Mouse (Mus musculus) hindbrain, embryonic 10.5 days (tissue): ENCODE measurements at regions not wholly inside any gene's neighbourhood (a gene's known extent, or its start where the extent isn't known, plus 50 kb on each side); places are given as distances from the start of the nearest gene placed in this dataset.
"Not testable (repeated sequence)": the region's sequence is repeated elsewhere in the genome, so short reads cannot be mapped to it uniquely, and the experiment has no call there.

Experiments
- DNase-seq: peaks from one replicate; pipeline ENCODE4 v3.0.0-alpha.2; 2017; ENCODE audit warnings: low spot score
- H3K27ac ChIP-seq: fragments of 300-500 bp; sonication (generic); 2 replicates; pipeline ENCODE4 v1.5.1; 2016; ENCODE audit warnings: mild to moderate bottlenecking, moderate library complexity
- H3K27me3 ChIP-seq: fragments of 300-500 bp; sonication (generic); 2 replicates; pipeline ENCODE4 v1.6.1; 2016; ENCODE audit warnings: mild to moderate bottlenecking; ENCODE audit not compliant: poor library complexity, insufficient read depth, severe bottlenecking
- H3K36me3 ChIP-seq: fragments of 300-500 bp; sonication (generic); 2 replicates; pipeline ENCODE4 v1.6.1; 2016; ENCODE audit warnings: mild to moderate bottlenecking, moderate library complexity
- H3K4me1 ChIP-seq: fragments of 300-500 bp; sonication (generic); replicated peaks from 2 replicates; pipeline ENCODE4 v1.6.1; 2016; ENCODE audit warnings: mild to moderate bottlenecking
- H3K4me3 ChIP-seq: fragments of 300-500 bp; sonication (generic); 2 replicates; pipeline ENCODE4 v1.5.1; 2016; ENCODE audit warnings: mild to moderate bottlenecking, moderate library complexity
- H3K9me3 ChIP-seq: fragments of 300-500 bp; sonication (generic); 2 replicates; pipeline ENCODE4 v1.6.1; 2016; ENCODE audit warnings: mild to moderate bottlenecking, moderate library complexity
- WGBS: fragments of 180-500 bp; shearing (Covaris S2); methylation state at CpG from one replicate; pipeline ENCODE4 v1.1.7; 2016; 5-methylcytosine and 5-hydroxymethylcytosine counted together

DNA sequence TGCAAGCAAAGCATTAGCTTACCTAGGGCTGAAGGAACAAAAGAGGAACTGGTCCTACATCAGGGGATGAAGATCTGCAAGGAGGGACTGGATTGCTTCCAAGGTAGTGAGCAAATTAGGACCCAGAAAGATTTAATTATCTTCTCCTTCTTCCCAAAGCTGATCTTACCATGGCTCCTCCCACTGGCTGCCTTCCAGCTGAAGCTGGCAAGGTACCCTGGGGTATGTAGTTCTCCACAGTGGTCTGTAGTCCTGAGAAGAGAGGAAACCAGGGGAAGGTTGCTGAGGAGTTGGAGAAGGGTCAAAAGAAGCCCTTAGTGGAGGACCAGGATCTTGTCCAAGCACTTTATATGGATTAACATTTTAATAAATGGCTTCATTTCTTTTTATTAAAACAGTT lies 1764.8 kb upstream of the 5930422O12Rik start:
- Histone ChIP-seq H3K27me3 (no peaks in the 10 kb centered on the region), H3K36me3 (no peaks in the 10 kb centered on the region), H3K27ac (no peak overlapping the region), H3K9me3 (no peaks in the 10 kb centered on the region), H3K4me1 (no peaks in the 10 kb centered on the region), H3K4me3 (no peak overlapping the region)
- no peak for DNase-seq

DNA sequence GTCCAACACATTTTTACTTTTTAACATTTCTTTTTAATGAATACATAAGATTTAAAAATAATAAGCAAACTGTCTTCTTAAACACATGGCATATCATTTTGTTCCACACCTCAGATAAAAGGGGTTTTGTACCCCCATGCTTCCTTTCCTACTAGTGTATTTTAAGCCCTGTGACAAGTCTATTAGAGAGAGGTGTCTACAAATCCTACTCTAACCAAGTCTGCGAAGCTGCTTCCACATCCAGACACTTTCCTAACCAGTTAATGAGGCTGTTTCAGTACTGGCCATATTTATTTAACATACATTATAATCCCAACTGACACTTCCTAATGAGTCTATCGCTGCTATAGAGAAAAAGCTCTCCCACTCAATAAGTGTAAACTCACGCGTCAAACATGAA lies 1763.0 kb upstream of the 5930422O12Rik start:
- Histone ChIP-seq H3K4me3 (no peak overlapping the region), H3K4me1 (no peaks in the 10 kb centered on the region), H3K27ac (no peak overlapping the region), H3K9me3 (no peaks in the 10 kb centered on the region), H3K27me3 (no peaks in the 10 kb centered on the region), H3K36me3 (no peaks in the 10 kb centered on the region)
- DNase-seq: no peak
- 91% methylated on average over 4 of the region's 4 CpGs for WGBS

DNA sequence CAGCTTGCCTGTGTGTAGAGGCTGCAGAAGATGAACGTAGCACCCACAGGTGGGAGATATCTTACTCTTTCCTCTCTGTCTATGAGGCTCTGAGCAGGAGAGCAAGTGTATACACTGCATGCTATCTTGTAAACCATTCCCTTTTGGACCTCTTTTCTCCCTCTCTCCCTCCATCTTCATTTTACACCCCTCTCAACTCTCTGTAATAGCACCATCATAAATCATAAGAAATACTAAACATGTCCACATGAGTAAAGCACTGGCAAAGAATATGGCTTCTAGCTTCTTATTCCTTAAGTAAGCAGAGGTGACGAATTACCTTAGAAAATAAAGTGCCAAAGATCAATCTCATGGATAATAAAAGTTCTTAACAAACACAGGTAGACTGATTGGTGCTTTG lies 1724.3 kb upstream of the 5930422O12Rik start:
- no peaks in the 10 kb centered on the region for H3K27me3 ChIP-seq
- 80% methylated on average over 2 of the region's 2 CpGs for WGBS
- no peak overlapping the region for H3K27ac ChIP-seq
- DNase-seq: no peak
- no peaks in the 10 kb centered on the region for H3K9me3 ChIP-seq
- H3K36me3 ChIP-seq: no peaks in the 10 kb centered on the region
- no peaks in the 10 kb centered on the region for H3K4me1 ChIP-seq
- no peak overlapping the region for H3K4me3 ChIP-seq

DNA sequence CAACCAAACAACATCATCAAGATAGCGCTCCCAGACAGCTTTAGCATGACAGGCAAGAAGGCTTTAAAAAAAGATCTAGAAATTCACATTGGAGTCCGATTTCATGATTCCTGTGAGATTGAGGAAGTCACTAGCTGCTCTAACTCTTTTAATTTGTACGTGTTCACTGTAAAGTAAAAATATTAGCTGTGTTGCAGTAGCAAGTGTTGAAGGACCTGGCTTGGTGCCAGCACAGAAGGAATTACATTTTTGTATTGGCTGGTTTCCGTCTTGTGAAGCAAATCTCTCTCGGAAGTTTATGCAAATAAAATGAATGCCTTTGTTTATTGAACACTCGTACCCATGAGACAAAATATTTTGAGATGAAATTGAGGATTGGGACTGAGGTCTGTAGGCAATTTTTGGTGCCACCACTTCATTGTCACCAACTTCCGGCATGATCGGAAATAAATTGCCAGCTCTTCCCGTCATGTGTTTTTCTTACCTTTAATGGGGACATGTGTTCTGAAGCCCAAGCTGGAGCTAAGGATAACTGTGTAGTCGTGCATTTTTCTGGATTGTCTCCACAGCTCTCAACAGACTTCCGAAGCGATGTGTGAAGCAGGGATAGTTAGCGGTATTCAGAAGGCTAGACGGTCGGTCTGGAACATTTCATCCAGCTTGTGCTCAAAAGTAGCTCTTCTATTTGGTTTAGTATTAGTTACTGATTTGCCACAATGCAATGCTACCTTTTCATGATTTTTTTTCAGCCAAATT lies 1715.0 kb upstream of the 5930422O12Rik start:
- H3K36me3 ChIP-seq: no peaks in the 10 kb centered on the region
- no peaks in the 10 kb centered on the region for H3K9me3 ChIP-seq
- H3K27me3 ChIP-seq: no peaks in the 10 kb centered on the region
- H3K27ac ChIP-seq: no peak overlapping the region
- DNase-seq: no peak
- H3K4me1 ChIP-seq: no peaks in the 10 kb centered on the region
- 92% methylated on average over 15 of the region's 15 CpGs for WGBS
- H3K4me3 ChIP-seq: no peak overlapping the region

DNA sequence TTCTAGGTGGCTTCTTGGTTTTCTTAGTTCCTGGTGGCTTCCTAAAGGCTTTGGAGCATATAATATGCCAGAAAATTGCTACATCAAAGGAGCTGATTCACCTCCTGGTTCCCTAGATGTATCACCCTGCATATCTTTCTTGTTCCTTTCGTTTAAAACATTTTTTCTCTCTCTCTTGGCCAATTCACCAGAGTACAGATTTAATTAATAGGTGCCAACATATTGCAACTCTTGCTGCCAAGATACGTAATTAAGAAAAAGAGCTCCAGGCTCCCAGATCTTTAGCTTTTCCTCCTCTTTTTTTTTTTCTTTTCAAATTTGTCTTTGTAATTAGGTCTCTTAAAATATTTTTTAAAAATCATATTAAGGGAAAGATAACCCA lies 1714.4 kb upstream of the 5930422O12Rik start:
- H3K27me3 ChIP-seq: no peaks in the 10 kb centered on the region
- H3K4me3 ChIP-seq: no peak overlapping the region
- 83% methylated on average over 2 of the region's 2 CpGs for WGBS
- DNase-seq: no peak
- H3K9me3 ChIP-seq: no peaks in the 10 kb centered on the region
- no peaks in the 10 kb centered on the region for H3K4me1 ChIP-seq
- H3K36me3 ChIP-seq: no peaks in the 10 kb centered on the region
- H3K27ac ChIP-seq: no peak overlapping the region

DNA sequence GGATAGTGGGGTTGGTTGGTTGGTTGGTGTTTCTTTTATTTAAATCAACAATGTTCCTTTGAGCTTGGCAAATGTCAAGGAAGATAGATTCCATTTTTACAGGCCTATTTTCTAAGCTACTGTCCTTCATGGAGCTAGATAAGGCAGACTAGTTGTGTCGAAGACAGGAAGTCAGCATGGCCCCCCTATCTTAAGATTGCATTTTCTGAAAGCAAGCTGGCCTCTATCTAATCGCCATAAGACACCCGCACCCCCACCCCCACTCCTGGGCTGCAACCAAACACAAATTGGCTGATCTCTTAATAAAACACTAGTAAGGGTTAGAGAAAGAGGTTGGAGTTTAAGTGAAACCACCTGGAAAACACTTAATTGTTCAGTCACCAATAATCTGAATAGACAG lies 1708.5 kb upstream of the 5930422O12Rik start:
- DNase-seq: no peak
- WGBS: 66% methylated on average over 3 of the region's 3 CpGs
- H3K27me3 ChIP-seq: no peaks in the 10 kb centered on the region
- no peaks in the 10 kb centered on the region for H3K36me3 ChIP-seq
- no peaks in the 10 kb centered on the region for H3K9me3 ChIP-seq
- peaks cover 11% of the 10 kb centered on the region for H3K4me1 ChIP-seq
- no peak overlapping the region for H3K27ac ChIP-seq
- H3K4me3 ChIP-seq: no peak overlapping the region

DNA sequence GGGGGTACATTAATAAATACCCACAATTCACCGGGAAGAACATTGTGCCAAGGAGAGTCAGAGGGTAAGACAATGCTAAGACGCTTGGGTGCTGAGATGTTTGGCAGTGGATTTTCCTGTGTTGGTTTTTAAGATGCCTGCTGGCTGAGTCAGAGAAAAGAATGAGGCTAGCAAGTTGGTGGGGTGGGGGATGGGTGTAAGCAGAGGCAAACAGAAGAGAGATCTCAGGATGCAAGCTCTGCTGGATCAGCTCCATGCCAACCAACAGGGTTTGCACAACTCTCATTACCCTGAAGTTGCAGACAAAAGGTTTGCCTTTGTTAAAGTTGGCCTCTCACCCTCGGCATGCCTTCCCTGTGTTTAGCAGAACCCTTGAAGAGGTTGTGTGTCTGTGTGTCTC lies 1707.9 kb upstream of the 5930422O12Rik start:
- 33% methylated on average over 3 of the region's 3 CpGs for WGBS
- Histone ChIP-seq H3K36me3 (no peaks in the 10 kb centered on the region), H3K27ac (0 out of 2 replicates have a peak overlapping the region, but pooled peaks have one; percentile 45), H3K9me3 (no peaks in the 10 kb centered on the region), H3K4me1 (peaks cover 13% of the 10 kb centered on the region), H3K27me3 (no peaks in the 10 kb centered on the region), H3K4me3 (no peak overlapping the region)
- DNase-seq: peak; percentile 11

DNA sequence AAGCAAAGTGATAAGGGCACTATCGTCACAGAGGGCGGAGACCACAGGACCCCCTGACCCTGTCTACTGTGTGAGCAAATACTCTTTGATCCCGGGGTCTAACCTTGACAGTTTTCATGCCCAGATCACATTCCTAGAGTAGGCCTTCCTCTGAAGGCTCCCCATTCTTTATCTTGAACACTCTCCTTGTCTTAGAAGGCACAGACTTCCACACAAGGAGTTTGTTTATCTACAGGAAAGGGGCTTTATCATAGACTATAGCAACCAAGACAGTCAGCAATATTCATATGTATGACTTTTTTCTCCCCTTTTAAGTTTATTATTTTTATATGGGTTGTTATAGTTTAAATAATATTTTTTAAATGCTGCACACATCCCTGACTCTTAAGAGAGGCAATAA lies 1703.1 kb upstream of the 5930422O12Rik start:
- Histone ChIP-seq H3K27me3 (no peaks in the 10 kb centered on the region), H3K4me3 (no peak overlapping the region), H3K9me3 (peaks cover 3% of the 10 kb centered on the region; the same call in 1 of the 2 replicates), H3K4me1 (peaks cover 11% of the 10 kb centered on the region), H3K36me3 (no peaks in the 10 kb centered on the region), H3K27ac (no peak overlapping the region)
- no peak for DNase-seq
- WGBS: 78% methylated on average over 3 of the region's 3 CpGs

DNA sequence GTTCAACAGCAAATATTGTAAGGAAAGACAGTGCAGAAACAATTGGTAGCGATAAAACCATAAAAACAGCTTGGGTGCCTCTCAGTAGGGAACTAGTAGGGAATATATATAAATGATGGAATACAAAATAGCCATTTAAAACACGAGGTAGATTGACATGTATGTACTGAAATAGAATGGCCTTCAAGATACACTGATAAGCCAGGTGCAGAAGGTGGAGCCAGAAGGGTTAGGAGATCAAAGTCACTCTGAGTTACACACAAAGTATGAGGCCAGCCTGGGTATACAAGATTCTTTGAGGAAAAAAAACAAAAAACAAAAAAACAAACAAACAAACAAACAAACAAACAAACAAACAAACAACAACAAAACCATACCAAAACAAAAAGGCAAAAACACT lies 1692.9 kb upstream of the 5930422O12Rik start:
- H3K36me3 ChIP-seq: no peaks in the 10 kb centered on the region
- H3K4me3 ChIP-seq: no peak overlapping the region
- no peaks in the 10 kb centered on the region for H3K4me1 ChIP-seq
- no peaks in the 10 kb centered on the region for H3K9me3 ChIP-seq
- no peaks in the 10 kb centered on the region for H3K27me3 ChIP-seq
- no peak for DNase-seq
- WGBS: 90% methylated on average over 2 of the region's 2 CpGs
- no peak overlapping the region for H3K27ac ChIP-seq

DNA sequence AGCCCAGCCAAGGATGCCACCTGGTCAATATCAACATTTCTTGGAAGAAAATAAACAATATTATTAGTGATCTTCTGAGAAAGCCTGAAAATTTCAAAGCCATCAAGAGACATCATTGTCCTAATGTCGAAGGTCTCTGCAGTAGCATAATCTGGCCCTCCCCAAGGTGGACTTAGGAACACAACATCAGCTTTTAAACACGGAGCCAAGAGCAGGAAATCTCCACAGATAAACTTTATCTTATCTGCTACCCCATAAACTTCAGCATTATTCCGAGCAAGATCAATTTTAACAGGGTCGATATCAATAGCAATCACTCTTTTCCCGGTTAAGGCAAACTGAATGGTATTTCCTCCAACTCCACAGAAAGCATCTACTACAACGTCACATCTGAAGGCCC lies 1691.2 kb upstream of the 5930422O12Rik start:
- not testable (repeated sequence) for H3K27ac ChIP-seq, DNase-seq, H3K4me1 ChIP-seq, H3K4me3 ChIP-seq, H3K36me3 ChIP-seq, H3K9me3 ChIP-seq, H3K27me3 ChIP-seq
- 91% methylated on average over 6 of the region's 6 CpGs for WGBS

DNA sequence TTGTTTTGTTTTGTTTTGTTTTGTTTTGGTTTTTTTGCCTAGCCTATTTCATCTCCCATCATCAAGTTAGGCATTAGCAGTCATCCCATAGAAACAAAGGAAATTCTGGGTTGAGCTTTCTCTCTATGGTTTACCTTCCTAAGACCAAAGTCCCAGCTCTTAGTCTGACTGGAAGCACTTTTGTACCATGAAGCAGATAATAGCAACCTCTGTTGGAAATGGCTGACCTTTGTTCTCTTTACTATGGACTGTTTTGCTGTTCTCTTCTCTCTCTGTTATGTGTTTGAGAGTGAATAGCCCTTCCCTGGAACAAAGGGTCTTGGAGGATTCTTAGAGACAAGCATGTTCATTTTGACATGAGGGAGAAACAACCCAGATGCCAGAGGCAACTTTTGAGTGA lies 1681.7 kb upstream of the 5930422O12Rik start:
- Histone ChIP-seq H3K9me3 (no peaks in the 10 kb centered on the region), H3K4me1 (no peaks in the 10 kb centered on the region), H3K4me3 (no peak overlapping the region), H3K27me3 (no peaks in the 10 kb centered on the region), H3K27ac (no peak overlapping the region), H3K36me3 (no peaks in the 10 kb centered on the region)
- DNase-seq: no peak

DNA sequence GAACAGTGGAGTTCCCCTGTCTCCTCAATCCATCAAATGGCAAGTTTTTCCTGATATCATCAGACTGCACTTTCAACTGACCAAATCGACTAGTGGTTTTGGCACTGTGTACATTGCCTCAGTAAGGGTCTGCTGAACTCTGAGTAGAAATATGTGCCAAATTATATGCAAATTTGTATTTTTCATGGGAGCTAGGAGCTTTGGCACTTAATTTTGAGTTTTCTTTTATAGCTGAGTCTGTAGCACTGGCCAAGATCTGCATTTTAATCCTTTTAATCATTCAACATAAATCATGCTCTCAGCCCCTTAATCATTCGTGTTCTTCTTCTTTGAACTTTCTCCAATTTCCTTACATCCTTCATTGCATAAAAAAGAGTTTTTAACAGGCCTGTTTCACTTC lies 1678.5 kb upstream of the 5930422O12Rik start:
- Histone ChIP-seq H3K9me3 (no peaks in the 10 kb centered on the region), H3K4me3 (no peak overlapping the region), H3K36me3 (no peaks in the 10 kb centered on the region), H3K27ac (no peak overlapping the region), H3K27me3 (no peaks in the 10 kb centered on the region), H3K4me1 (no peaks in the 10 kb centered on the region)
- 82% methylated on average over 2 of the region's 2 CpGs for WGBS
- no peak for DNase-seq

DNA sequence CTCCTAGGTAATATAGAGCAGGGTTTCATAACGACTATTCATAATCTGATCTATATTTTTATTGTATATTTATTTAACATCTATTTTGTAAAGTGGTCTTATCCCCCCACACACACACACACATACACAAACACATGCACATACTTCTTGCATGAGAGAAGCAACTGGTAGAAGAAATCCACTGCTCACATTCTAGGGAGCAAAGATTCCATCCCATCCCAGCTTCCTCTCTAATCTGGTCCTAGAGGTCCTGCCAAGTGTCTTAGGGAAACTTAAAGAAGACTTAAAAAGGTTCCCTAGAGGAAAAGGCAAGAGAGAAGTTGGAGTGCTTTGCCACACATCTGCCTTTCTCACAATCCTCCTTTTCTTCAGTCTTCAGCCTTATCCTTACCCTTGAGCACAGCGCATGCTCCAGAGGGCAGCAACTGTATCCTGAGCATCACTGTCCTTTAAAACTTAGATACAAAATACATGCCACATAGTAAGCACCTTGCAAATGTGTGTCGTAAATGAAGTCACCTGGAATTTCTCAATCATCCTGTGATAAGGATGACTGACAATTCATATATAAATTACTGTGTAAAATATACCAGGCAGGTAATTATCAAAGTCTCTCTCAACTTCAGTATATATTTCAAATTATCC lies 1677.9 kb upstream of the 5930422O12Rik start:
- WGBS: 84% methylated on average over 3 of the region's 3 CpGs
- no peak for DNase-seq
- H3K4me3 ChIP-seq: no peak overlapping the region

DNA sequence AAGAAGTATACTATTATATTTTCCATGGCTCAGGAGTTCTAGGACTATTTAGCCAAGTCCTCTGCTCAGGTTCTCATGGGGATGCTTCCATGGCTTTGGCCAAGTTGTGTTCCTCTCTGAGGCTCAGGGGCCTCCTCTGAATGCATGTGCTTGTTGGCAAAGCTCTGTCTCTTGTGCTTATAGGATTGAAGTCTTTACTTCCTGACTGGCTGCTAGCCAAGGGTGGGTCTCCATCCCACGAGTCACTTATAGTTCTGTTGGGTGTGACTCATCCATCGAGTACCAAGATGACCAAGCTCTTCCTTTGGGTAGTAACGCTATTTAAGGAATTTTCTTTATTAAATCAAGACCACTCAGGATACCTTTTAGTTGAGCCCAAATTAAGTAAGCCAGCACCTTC lies 1672.8 kb upstream of the 5930422O12Rik start:
- Histone ChIP-seq H3K36me3 (no peaks in the 10 kb centered on the region), H3K4me3 (no peak overlapping the region), H3K9me3 (no peaks in the 10 kb centered on the region), H3K27me3 (no peaks in the 10 kb centered on the region), H3K27ac (no peak overlapping the region), H3K4me1 (no peaks in the 10 kb centered on the region)
- 78% methylated on average over 3 of the region's 3 CpGs for WGBS
- no peak for DNase-seq

More for the DNA sequence above, 1677.9 kb upstream of the 5930422O12Rik start:
- Histone ChIP-seq H3K9me3 (no peaks in the 10 kb centered on the region), H3K27ac (no peak overlapping the region), H3K27me3 (no peaks in the 10 kb centered on the region), H3K36me3 (no peaks in the 10 kb centered on the region), H3K4me1 (no peaks in the 10 kb centered on the region)
